Mouse (Mus musculus): ENCODE data around the gene Gbp4. TPM values are rescaled to one million over a fixed set of nuclear protein-coding genes. Genes with fewer than 3 reads are reported as not detected.
"Not testable (repeated sequence)": the region's sequence is repeated elsewhere in the genome, so short reads cannot be mapped to it uniquely, and the experiment has no call there.

The Gbp4 gene
- polyA plus RNA-seq, 1 experiment, result 10.1 TPM

- H3K27ac ChIP-seq (ENCODE audit: insufficient read depth, low read depth, low read length), result no peak overlapping the region
- H3K4me1 ChIP-seq (ENCODE audit: control insufficient read depth, insufficient read depth, low read length), result no peaks in the 10 kb centered on the region
- TF ChIP-seq POLR2A (IDR thresholded peaks at IDR 0.05; ENCODE audit: low read depth, low read length) (no peak), CTCF (conservative IDR thresholded peaks at IDR 0.05; ENCODE audit: insufficient read depth, insufficient read length, low read depth, low read length) (no peak)
- no peak overlapping the region for H3K4me3 ChIP-seq (ENCODE audit: insufficient read depth, low read depth, low read length)
- no peaks in the 10 kb centered on the region for H3K36me3 ChIP-seq (ENCODE audit: control insufficient read depth, insufficient read depth, low read length)
- DNase-seq, result no peak
- H3K27me3 ChIP-seq (replicated peaks; ENCODE audit: control insufficient read depth, insufficient read depth, low read length), result no peaks in the 10 kb centered on the region
Observed at GRCm38 (mm10) chr5:105081900-105082299, 57.5 kb downstream of the Gbp4 start.

- not testable (repeated sequence) for H3K27me3 ChIP-seq (replicated peaks; ENCODE audit: control insufficient read depth, insufficient read depth, low read length); H3K4me3 ChIP-seq (ENCODE audit: insufficient read depth, low read depth, low read length); H3K4me1 ChIP-seq (ENCODE audit: control insufficient read depth, insufficient read depth, low read length); H3K36me3 ChIP-seq (ENCODE audit: control insufficient read depth, insufficient read depth, low read length); H3K27ac ChIP-seq (ENCODE audit: insufficient read depth, low read depth, low read length); DNase-seq
Observed at GRCm38 (mm10) chr5:105068356-105068755, 71.0 kb downstream of the Gbp4 start.

Other genes starting within 250 kb of the Gbp4 start
- 0.14 and 0.53 TPM in 2 replicates for gene Abcg3, start 156.9 kb downstream of the Gbp4 start, polyA plus RNA-seq (2012; rRNA removed)
- gene Gbp9, start within 50 bp of the Gbp4 start, polyA plus RNA-seq (2012; rRNA removed), result 3.6 and 5.4 TPM in 2 replicates
- gene Gbp8, start within 50 bp of the Gbp4 start, polyA plus RNA-seq (2012; rRNA removed), result 0.56 and 1.2 TPM in 2 replicates
- 0.90 and 1.4 TPM in 2 replicates for gene Gbp10, start 99.9 kb upstream of the Gbp4 start, polyA plus RNA-seq (2012; rRNA removed)
- gene Gm43302, start 154.1 kb upstream of the Gbp4 start, polyA plus RNA-seq (2012; rRNA removed), result 1.8 and 2.8 TPM in 2 replicates
- gene Gbp6, start 154.1 kb upstream of the Gbp4 start, polyA plus RNA-seq (2012; rRNA removed), result 3.5 and 4.2 TPM in 2 replicates

Measured in kidney, adult 2 months (tissue).